Mouse (Mus musculus) liver, adult 2 months (tissue): Measurements from ENCODE around the gene Serinc2.

ENCODE experiments used
- CTCF ChIP-seq: fragments of 200-500 bp; IDR thresholded peaks from 2 replicates; pipeline ENCODE4 v1.5.1; 2011; ENCODE audit warnings: low read depth, low read length, control low read depth
- POLR2A ChIP-seq: fragments of 200-500 bp; IDR thresholded peaks from 2 replicates; pipeline ENCODE4 v1.6.1; 2011; ENCODE audit warnings: low read length, control low read depth; ENCODE audit not compliant: insufficient read depth; ENCODE audit errors: extremely low read depth

- TF ChIP-seq POLR2A, result no peak
- TF ChIP-seq CTCF, result no peak
Observed at GRCm38 (mm10) chr4:130220176-130220575, 58.8 kb downstream of the Serinc2 start.
